Mouse (Mus musculus) urinary bladder, postnatal 36 days (tissue): Measurements from ENCODE around the gene Mrpl35.
"Not testable (repeated sequence)": the region's sequence is repeated elsewhere in the genome, so short reads cannot be mapped to it uniquely, and the experiment has no call there.

ENCODE experiments used
- DNase-seq, 2 experiments: peaks; one replicate each; pipeline ENCODE4 v3.0.0; 2022; ENCODE audit warnings: low spot score in 2 of 2, mixed read lengths in 1 of 2

The Mrpl35 gene

DNA sequence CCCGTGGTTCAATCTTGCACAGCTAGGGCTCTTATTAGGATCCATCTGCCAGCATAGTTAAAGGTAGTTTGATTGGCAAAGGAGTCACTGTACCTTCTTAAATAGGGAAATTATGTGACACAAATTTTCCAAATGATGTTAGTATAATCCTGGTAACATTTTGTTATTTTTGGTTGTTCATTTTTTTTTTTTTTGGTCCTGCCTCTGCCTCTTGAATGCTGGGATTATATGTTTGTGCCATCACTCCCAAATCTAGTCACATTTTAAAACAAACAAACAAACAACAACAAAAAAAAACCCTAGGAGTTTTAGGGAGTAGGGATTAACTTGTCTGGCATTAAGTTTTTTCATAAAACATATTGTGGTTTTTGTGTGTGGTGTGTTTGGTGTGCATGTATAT, at the start of gene Mrpl35:
Gene Mrpl35 (minus strand): TSS at position 101 of the 400 bp plus-strand sequence.
- no peak for DNase-seq

DNA sequence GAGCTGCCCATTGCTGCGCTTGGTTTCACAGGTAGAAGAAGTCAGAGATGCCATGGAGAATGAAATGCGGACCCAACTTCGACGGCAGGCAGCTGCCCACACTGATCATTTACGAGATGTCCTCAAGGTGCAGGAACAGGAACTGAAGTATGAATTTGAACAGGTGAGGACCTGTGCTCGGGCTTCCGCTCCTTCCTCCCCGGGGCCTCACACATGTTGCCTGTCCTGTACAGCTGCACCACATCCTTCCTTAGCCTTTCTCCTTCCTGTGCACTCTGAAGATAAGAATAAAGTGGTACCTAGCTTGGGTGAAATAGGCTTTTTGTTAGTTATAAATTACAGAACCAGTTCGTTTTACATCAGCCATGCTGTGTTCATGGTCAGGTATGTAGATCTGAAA, 44.6 kb upstream of the Mrpl35 start:
- DNase-seq: no peak

DNA sequence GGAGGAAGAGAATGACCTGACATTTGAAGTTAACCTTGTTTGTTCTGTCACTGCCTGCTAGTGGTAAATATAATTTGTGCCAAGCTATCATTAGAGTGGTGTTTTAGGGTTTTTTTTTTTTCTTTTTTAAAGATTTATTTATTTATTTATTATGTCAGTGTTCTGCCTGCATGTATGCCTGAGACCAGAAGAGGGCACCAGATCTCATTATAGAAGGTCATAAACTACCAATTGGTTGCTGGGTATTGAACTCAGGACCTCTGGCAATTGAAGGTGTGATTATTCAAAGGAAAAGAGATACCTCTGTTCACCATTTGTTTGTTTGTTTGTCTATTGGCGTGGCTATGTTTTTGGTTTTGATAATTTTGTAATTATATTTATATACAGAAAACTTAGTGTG, 42.0 kb upstream of the Mrpl35 start:
- DNase-seq: no peak

DNA sequence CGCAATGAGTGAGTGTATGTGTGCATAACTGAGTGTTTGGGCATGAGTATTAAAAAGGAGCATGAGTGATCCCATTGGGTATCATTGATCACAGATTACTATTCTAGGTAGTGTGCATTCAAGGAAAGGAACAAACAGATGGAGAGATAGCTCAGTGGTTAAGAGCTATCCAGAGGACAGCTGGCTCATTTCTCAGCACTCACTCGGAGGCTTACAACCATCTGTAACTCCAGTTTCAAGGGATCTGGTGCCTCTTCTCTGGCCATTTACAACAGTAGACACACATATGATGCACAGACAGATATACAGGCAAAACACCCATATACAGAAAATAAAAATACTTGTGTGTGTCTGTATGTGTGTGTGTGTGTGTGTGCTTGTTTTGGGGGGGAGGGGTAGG, 41.0 kb upstream of the Mrpl35 start:
- no peak for DNase-seq

DNA sequence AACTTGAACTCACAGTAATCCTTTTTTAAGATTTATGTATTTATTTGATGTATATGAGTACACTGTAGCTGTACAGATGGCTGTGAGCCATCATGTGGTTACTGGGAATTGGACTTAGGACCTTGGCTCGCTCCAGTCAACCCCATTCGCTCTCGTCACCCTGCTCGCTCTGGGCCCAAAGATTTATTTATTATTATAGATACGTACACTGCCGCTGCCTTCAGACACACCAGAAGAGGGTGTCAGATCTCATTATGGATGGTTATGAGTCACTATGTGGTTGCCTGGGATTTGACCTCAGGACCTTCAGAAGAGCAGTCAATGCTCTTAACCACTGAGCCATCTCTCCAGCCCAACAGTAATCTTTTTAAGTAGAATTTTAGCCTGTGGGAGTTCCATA, 20.1 kb upstream of the Mrpl35 start:
- not testable (repeated sequence) for DNase-seq

DNA sequence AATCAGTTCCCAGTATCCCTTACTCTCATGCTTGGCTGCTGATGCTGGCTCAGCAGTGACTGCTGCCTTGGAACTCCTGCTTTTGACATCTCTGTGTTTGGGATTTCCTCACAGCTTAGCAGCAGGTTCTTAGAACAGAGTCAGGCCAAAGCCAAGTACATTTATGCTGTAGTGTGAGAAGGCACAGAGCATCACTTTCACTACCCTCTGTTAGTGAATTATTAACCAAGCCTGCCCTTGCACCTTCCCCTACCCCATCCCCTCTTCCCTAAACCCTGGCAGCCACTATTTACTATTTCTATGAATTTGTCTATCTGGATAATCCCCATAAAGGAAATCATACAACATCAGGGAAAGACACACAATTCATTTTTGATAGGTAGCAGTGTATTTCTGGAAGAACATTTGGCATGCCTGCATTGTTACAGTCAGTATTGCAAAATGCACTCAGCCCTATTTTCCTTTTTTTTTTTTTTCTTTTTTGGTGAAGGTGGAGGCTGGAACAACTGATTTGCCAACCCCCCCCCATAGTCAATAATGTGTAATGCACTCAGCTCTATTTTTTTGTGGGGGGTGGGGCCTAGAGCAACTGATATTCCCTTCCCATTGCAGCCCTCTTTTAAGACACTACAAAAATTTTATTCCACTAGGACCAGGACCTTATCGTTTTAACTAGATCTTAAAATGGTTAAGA, 14.0 kb upstream of the Mrpl35 start:
- no peak for DNase-seq

DNA sequence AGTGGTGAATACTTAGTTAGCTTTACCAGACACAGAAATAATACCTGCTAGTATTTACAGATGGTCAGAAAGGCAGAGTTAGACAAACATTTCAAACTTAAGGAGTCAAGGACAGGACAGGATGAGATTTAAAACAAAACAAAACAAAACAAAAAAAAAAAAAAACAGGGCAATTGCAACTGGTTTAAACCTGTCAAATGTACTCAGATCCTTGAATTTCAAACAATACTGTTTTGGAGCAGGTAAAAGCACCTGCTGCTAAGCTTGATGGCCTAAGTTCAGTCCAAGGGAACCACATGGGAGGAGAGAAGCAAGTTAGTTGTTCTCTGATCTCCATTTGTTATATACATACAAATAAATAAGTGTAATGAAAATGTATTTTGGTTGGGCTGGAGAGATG, 13.0 kb upstream of the Mrpl35 start:
- DNase-seq: no peak

DNA sequence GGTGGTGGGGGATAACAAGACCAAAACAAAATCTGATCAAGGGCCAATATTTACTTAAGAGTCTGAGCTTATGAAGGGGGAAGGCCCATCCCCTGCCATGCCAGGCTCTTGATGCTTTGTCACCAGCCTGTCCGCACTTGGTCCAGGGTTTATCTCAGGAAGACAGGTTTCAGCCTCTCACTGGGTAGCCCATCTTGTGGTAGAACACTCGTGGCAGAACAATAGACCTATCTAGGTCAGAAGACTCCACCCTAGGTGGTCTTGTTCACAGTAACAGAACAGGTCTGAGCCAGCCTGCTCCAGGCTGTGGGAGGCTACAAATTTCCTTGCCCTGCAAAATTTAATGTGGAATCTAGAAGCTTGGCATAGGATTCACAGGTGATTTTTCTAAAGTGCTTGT, 10.0 kb upstream of the Mrpl35 start:
- DNase-seq: no peak

DNA sequence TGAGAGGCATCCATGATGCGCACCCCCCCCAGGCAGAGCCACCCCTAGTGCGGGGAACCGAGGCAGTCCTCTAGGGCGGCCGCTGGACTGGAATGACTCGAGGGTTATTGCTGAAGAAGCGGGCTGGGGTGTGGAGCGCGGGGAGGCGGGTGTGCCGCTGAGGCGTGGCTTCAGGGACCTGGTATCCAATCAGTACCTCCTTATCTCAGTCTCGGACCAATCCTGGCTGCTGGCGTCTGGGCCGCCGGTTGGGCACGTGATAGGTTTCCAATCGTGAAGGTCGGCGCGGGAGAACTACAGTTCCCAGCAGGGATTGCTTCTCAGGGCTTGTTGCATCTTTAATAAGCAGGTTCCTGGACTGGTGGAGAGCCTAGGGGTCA, 4.8 kb upstream of the Mrpl35 start:
- peak; percentile 84 to 97 for DNase-seq

DNA sequence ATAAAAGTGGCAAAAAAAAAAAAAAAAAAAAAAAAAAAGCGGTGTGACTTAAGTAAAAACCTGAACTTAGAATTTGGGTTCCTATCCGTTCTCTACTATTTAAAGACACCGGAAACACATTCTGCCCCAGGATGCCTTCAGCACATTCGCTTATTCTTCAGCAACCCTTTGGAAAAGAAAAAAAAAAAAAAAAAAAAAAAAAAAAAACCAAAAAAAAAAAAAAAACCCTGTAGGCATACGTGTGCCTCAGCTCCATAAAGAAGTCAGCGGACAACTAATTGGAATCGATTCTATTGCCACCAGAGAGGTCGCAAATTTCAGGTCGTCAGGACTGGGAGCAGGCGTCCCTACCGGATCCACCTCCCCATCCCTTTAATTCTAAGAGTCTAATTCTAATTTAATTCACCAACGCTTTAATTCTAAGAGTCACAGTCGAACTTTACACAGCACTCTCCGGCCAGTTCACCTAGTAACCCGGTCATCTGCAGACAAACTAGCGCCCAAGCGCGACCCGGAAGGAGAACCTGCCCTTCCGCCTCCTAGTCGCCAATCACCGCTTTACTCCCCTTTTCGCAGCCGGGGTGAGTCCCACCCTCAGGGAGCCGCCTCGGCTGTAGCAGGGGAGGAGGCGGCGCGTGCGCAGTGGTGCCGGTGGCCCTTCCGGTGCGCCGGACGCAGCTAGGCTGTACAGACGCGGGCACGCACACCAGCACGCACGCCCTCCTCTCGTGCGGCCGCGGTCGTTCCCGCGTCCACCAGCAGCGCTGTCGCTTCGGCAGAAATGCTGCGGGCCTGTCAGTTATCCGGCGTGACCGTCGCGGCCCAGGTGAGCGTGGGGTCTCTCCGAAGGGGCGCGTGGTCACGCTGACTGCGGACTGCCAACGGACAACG, 4.2 kb upstream of the Mrpl35 start, which contains the start of gene Immt:
Gene Immt (plus strand): TSS at position 642 of the 891 bp plus-strand sequence.
- peak; percentile 89 to 97 for DNase-seq

DNA sequence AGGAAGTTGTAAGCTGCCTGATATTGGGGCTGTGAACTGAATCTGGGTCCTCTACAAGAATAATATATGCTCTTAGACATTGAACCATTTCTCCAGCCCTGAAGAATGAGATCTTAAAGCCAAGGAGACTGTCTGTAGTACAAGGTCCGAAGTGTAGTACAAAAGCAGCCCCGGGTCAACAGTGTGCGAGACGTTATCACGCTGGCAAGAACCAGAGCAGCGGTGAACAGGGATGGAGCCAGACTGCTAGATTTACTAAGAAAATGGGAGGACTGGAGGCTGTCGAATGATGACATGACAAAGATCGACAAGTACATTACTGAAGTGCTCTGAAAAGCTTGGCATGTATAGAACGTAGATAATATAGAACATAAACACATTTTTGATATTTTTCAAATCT, 3.0 kb upstream of the Mrpl35 start:
- DNase-seq: no peak

DNA sequence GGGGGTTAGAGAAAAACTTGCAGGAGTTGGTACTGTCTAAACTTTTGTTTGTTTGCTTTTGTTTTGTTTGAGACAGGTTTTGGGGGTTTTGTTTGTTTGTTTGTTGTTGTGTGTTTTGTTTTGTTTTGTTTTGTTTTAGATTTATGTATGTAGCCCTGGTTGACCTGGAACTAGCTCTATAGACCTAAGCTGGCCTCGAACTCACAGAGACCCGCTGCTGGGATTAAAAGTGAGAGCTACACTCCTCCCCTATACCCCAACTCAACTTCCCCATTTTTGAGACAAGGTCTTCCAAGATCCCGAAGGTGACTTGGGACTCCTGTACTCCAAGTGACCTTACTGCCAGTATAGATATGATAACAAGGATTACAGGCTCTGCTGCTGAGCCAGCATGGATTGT, 2.8 kb downstream of the Mrpl35 start:
- no peak for DNase-seq

DNA sequence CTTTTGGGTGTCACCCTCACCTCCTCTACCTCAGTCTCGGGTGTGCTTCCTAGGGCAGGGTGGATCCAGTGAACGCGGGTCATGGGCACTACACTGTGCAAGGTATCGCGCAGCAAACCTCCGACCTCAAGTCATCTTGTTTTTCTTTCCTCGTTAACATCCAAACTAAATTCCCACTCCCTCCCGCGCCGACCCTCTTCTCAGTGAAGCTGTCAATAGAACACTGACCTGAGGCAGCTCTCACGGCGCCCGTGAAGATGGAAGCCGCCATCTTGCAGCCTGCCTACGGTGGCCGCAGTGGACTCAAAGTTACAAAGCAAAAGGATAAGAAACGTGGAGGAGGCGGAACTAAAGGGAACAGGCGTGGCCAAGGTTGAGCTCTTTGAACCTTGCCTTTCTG, 3.3 kb downstream of the Mrpl35 start:
- peak; percentile 85 to 89 for DNase-seq

DNA sequence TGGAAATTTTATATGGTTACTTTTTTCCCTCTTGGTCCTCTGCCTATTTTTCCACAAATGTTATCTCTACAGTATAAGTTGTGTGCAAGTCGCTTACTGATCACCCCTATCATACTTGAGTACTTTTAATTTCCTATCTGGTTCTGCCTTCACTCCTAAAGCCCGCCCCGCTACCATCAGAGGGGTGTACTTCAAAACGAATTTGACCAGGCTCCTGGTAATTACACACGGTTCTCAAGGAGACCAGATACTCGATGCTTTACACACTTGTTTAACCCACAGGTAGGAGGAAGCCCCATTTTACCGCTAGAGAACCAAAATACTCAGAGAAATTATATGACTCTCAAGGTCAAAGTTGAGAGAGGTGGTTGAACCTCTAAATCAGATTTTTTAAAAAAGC, 3.7 kb downstream of the Mrpl35 start:
- DNase-seq: no peak

DNA sequence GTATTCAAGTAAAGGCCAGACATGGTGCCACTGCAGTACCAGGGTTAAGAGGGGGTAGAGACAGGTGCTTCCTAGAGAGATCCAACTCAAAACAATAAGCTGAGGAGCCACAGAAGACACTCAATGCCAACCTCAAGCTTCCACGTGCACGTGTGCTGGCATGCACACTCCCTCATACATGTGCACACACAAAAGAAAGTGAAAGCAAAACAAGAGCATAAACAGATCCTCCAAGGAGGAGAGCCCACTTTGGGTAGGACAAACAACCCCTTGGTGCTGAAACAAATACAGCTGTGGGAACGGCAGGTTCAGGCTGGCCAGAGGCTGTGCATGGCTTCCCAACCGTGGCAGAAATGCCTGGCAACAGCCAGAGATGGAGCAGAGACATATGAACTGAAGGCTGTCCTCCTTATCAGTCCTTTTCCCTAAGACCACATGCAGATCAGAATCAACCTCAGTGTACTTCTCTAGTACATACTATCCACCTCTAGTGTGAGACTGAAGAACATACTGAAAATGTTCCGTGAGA, 6.9 kb downstream of the Mrpl35 start:
- no peak for DNase-seq

DNA sequence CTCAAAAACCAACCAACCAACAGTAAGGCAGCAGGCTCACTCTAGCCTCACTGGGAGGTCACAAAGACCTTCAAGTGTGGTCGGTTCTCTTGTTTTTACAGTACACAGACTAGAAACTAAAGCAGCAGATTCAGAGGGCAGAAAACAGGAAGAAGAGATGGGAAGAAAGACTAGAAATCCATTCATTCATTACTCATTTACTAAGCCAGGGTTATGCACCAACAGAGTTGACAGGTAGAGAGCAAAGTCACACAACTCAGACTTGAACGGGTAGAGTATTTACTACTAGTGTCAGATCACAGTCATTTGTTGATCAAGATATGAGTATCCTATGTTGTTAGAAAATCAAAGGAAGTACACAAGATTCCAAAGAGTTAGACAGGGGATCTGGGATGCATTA, 13.9 kb downstream of the Mrpl35 start:
- no peak for DNase-seq

DNA sequence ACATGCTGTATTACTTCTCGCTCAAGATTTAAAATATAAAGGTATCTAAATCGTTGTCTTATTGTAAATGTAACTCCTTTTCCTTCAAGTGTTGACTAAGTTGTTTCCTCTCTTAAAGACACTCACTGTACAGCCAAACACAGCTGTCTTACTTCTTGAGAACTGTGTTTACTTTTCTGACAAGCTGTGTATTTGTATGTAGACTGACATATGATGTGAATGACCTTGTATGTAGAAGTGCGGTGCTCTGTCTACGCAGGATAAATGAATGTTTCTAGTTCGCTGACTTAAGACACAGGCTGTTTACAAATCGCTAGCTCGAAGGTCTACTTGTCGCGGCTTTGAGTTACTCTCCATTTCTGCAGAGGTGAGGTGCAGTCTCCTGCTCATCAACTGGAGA, 16.9 kb downstream of the Mrpl35 start:
- DNase-seq: no peak

DNA sequence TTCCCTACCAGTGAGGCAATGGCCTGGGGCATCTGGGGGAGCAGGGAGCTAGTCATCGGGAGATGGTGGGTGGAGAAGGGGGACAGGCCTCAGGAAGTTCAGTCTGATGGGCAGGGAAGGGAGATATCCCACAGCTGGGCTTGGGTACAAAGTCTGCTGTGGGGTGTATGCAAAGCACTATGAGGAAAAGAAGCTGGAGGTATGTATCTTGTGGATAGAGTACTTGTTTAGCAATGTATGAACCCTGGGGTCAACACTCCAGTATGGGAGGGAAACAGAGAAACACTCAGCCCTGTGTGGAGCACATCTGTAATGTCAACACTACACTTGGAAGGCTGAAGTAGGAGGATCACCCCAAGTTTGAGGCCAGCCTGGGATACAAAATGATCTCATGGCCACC, 20.1 kb downstream of the Mrpl35 start:
- no peak for DNase-seq

DNA sequence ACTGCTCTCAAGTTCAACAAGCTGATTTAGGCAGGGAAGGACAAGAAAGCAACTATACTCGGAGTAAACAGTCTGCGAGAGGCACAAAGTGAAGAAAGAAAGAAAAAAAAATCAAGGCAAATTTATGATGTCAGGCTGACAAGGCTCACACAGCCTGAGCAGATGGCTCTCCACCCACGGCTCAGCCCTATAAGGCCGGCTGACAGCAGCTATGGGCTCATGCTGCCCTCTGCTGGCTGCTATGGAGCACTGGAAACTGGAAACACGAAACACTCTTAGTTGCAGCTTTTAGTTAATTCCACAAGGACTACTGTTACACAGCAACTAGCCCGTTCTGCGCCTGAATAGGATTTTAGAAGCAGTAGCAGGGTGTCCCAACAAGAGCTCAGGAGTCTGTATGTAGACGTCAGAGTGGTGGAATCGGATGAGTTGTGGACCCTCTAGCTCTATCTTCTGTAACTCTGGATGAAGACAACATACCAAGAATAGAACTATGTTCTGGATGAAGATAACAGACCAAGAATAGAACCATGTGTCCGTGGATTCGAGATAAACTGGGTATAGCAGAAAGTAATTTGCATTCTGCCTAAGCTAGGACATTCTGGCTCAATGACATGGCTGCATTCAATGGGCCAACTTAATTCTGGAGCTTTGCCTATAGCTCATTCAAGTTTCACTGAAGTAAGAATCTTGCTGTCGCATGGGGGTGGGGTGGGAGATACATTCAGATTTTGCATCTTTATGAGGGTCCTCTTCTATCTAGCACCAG, 22.5 kb downstream of the Mrpl35 start:
- DNase-seq: peak; percentile 26 to 35

DNA sequence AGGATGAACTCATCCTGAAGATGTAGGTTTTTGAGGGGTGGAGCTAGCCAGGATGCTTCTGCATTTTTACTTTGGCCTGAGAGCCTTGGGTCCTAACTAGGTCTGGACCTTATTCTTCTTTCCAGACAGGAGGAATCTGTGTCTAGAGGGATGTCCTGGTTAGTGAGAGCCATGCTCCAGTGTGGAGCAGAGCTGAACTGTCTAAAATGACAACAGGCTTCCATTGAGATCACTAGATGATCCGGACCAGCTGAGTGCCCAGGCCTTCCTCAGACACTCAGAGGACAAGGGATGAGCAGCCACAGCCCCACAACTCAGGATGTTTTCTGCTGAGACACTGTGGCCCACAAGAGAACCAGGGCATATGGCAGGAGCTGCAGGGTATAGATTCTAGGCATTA, 23.2 kb downstream of the Mrpl35 start:
- DNase-seq: no peak

DNA sequence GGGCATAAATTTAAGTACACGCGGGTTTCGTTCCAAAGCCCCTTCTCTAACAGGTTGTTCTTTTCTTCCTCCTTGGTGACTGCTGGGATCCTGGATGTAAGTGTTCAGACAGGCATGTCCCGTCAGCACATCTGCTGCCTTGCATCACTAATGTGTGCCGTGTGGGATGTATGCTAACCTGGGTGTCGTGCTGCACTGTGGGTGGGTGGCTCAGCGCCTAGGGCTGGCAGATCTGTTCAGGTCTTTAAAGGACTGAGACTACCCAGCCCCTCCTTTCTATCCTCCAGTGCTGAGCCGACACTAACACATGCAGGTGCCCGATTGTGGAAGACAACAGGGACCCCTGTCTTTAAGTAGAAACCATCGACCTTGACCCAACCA, 25.1 kb downstream of the Mrpl35 start:
- DNase-seq: no peak

DNA sequence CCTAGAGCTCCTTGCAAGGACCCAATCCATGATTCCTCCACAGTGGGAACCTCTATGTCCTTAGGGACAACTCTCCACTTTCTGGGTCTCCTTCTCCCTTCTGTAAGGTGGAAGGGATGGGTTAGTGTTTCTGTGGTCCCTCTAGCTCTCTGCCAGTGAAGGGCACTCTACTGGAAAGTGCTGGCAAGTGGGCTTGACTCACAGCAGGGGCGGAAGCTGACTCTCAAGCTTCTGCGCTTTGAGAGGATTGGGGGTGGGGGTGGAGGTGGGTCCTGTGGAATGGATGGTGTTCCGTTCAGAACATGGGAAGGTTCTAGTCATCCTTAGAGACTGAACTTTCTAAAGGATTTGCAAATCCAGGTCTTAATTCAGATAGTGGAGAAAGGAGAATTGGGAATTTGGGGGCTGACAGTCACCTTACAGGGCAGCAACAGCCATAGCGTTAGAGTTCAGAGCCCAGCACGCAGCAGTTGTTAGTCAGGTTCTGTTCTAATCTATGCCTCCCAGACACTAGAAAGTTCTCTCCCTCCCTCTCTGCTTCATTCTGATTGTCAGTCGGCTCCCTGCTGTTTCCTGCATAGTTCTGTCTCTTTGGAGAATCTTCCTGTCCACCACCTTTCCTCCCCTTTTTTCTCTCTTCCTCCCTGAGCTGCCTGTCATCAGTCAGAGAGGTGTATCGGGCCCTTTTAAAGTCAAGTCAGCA, 25.6 kb downstream of the Mrpl35 start:
- no peak for DNase-seq
